Mouse (Mus musculus) hindbrain, embryonic 14.5 days (tissue): ENCODE measurements at regions not wholly inside any gene's neighbourhood (a gene's known extent, or its start where the extent isn't known, plus 50 kb on each side); places are given as distances from the start of the nearest gene placed in this dataset.
A peak's percentile ranks its signal among the peaks of the same experiment; 100 is the strongest.

Experiments used
- ATAC-seq: fragments of 200-750 bp; cut with Nextera tagmentation; 2 replicates; pipeline ENCODE4 v1.8.0; 2017; ENCODE audit warnings: moderate number of reproducible peaks, mild to moderate bottlenecking, moderate TSS enrichment, moderate library complexity; ENCODE audit not compliant: low FRiP score
- DNase-seq: peaks from one replicate; pipeline ENCODE4 v3.0.0-alpha.2; 2015; ENCODE audit warnings: low spot score
- H3K27ac ChIP-seq: fragments of 300-500 bp; sonication (generic); 2 replicates; pipeline ENCODE4 v1.5.1; 2014; ENCODE audit warnings: mild to moderate bottlenecking, moderate library complexity
- H3K27me3 ChIP-seq: fragments of 300-500 bp; sonication (generic); 2 replicates; pipeline ENCODE4 v1.6.1; 2014; ENCODE audit warnings: mild to moderate bottlenecking, low read length, mixed read lengths; ENCODE audit not compliant: control insufficient read depth, insufficient read depth
- H3K36me3 ChIP-seq: fragments of 300-500 bp; sonication (generic); replicated peaks from 2 replicates; pipeline ENCODE4 v1.6.1; 2014; ENCODE audit not compliant: control insufficient read depth, insufficient read depth
- H3K4me1 ChIP-seq: fragments of 300-500 bp; sonication (generic); replicated peaks from 2 replicates; pipeline ENCODE4 v1.6.1; 2014; ENCODE audit warnings: antibody characterized with exemption, low read length, mixed read lengths; ENCODE audit not compliant: control insufficient read depth, insufficient read depth
- H3K4me2 ChIP-seq: fragments of 300-500 bp; sonication (generic); replicated peaks from 2 replicates; pipeline ENCODE4 v1.6.1; 2014; ENCODE audit warnings: mild to moderate bottlenecking, moderate library complexity
- H3K4me3 ChIP-seq: fragments of 300-500 bp; sonication (generic); replicated peaks from 2 replicates; pipeline ENCODE4 v1.5.1; 2014; ENCODE audit warnings: mild to moderate bottlenecking, low read length
- H3K9ac ChIP-seq: fragments of 300-500 bp; sonication (generic); 2 replicates; pipeline ENCODE4 v1.6.1; 2014
- H3K9me3 ChIP-seq: fragments of 300-500 bp; sonication (generic); 2 replicates; pipeline ENCODE4 v1.6.1; 2016; ENCODE audit warnings: low read length; ENCODE audit not compliant: control insufficient read depth
- WGBS: fragments of 180-500 bp; shearing (Covaris S2); extraction: QIAGEN DNeasy Blood & Tissue Kit; methylation state at CpG from one replicate; pipeline ENCODE4 v1.1.7; 2014; 5-methylcytosine and 5-hydroxymethylcytosine counted together

DNA sequence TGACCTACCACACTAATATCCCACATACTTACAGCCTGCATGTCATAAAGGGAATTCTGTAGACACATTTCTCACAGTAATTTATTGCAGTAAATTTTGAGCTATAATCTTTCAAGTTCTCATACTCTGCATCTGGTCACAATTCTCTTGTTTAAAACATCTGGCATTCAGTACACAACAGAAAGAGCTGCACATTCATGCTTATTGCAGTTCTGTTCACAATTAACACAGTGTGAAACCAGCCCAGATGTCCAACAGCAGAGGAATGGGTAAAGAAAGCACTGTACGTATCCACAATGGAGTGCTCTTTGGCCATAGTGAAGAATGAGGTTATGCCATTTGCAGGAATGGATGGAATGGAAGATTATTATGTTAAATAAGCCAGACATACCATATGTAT is 72.5 kb upstream of the S1pr1 start:
- ATAC-seq = no peak

DNA sequence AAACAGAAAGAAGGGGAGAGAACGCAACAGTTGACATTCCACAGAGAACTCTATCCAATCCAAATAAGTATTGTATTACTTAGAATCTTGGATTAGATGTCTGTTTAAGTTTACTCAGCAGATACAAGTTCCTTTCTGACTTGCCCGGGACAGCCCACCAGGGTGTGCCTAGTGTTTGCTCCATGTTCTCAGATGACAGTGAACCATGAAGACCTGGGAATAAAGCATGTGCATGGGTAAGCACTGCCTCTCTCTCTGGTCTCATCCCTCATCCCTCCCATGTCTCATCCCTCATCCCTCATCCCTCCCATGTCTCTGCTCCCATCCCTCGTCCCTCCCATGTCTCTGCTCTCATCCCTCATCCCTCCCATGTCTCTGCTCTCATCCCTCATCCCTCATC is 73.7 kb upstream of the S1pr1 start:
- H3K27ac ChIP-seq = no peak overlapping the region
- 94% methylated on average over 3 of the region's 3 CpGs for WGBS
- H3K9me3 ChIP-seq = no peaks in the 10 kb centered on the region
- H3K4me1 ChIP-seq = no peaks in the 10 kb centered on the region
- no peak overlapping the region for H3K4me3 ChIP-seq
- no peaks in the 10 kb centered on the region for H3K36me3 ChIP-seq
- no peaks in the 10 kb centered on the region for H3K27me3 ChIP-seq
- no peak overlapping the region for H3K4me2 ChIP-seq
- no peak for ATAC-seq
- H3K9ac ChIP-seq = no peak overlapping the region
- DNase-seq = no peak

More for the DNA sequence above, 72.5 kb upstream of the S1pr1 start:
- no peak for DNase-seq
- WGBS = 81% methylated on average over 1 of the region's 1 CpGs
- no peak overlapping the region for H3K4me3 ChIP-seq
- H3K9me3 ChIP-seq = no peaks in the 10 kb centered on the region
- no peak overlapping the region for H3K27ac ChIP-seq
- H3K4me2 ChIP-seq = no peak overlapping the region
- H3K36me3 ChIP-seq = no peaks in the 10 kb centered on the region
- no peak overlapping the region for H3K9ac ChIP-seq
- H3K4me1 ChIP-seq = no peaks in the 10 kb centered on the region
- H3K27me3 ChIP-seq = no peaks in the 10 kb centered on the region

DNA sequence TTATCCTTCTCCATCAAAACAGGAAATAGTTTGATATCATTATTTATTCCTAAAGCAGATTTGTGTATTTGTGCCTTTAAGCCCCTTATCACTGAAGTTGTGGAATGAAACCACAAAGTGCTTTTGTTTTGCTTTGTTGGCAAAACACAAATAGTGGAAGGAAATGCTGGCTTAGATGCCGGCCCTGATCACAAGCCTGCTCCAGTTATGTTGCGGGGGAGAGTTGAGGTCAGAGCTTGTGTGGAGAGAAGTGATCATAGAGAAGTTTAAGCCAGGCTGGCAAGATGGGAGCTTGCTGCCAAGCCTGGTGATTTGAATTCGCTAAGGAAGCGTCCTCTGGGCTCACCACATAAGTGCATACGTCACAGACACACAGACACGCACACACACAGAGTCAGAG is 74.2 kb upstream of the S1pr1 start:
- H3K4me3 ChIP-seq = no peak overlapping the region
- no peak overlapping the region for H3K4me2 ChIP-seq
- ATAC-seq = no peak
- H3K27ac ChIP-seq = no peak overlapping the region
- WGBS = 83% methylated on average over 6 of the region's 6 CpGs
- no peak overlapping the region for H3K9ac ChIP-seq
- no peaks in the 10 kb centered on the region for H3K9me3 ChIP-seq
- no peaks in the 10 kb centered on the region for H3K27me3 ChIP-seq
- H3K36me3 ChIP-seq = no peaks in the 10 kb centered on the region
- DNase-seq = no peak
- no peaks in the 10 kb centered on the region for H3K4me1 ChIP-seq

DNA sequence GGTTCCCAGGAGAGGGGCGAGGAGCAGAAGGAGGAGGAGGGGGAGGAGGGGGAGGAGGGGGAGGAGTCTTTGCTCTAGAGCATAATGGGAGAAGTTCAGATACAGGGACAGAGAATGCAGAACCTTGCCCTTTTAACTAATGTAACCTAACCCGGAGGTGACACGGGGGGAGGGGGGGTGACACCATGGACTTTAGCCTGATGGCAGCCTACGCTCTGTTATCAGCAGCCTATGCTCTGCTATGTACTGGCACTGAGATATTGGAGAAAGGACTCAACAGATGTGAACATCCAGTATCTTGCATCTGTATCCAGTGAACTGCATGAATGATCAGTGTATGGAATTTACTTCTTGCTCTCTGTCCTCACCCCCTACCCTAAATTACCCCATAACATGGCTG is 77.7 kb upstream of the S1pr1 start:
- no peak overlapping the region for H3K9ac ChIP-seq
- 75% methylated on average over 4 of the region's 4 CpGs for WGBS
- no peak overlapping the region for H3K27ac ChIP-seq
- H3K36me3 ChIP-seq = no peaks in the 10 kb centered on the region
- no peak overlapping the region for H3K4me2 ChIP-seq
- H3K4me3 ChIP-seq = no peak overlapping the region
- no peaks in the 10 kb centered on the region for H3K9me3 ChIP-seq
- H3K27me3 ChIP-seq = no peaks in the 10 kb centered on the region
- ATAC-seq (no peak), DNase-seq (no peak)
- no peaks in the 10 kb centered on the region for H3K4me1 ChIP-seq

DNA sequence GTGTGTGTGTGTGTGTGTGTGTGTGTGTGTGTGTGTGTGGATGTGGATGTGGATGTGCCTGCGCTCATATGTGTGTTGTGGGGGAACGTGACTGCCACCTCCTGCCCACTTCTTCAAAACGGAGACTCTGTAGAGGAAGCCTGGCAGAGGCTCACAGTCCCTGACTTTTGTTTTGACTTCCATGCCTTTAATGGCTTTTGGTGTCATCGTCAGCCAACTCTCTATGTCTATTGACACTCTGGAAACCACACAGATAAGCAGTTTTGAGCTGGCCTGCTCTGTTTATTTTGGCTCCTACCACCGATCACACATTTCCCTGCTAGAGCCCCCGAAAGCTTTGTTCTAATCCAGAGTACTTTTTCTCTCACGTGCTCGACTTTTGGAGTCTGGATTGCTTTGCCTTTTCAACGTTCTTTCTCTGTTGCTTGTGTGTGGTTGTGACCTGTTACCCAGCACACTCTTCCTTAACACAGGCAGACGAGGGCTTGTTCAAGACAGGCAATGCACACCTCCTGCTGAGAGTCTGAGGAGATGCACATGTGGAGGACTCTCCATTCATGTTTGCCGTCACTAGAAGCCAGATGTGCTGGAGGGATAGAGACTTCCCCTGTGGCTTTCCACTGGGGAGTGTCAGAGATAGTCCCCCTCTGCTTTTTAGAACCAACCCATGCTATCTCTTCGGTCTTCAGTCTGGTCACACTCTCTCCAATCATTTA is 78.6 kb upstream of the S1pr1 start:
- no peaks in the 10 kb centered on the region for H3K4me1 ChIP-seq
- WGBS = 63% methylated on average over 12 of the region's 12 CpGs
- ATAC-seq = peak; percentile 73; the same call in 1 of the 2 replicates

DNA sequence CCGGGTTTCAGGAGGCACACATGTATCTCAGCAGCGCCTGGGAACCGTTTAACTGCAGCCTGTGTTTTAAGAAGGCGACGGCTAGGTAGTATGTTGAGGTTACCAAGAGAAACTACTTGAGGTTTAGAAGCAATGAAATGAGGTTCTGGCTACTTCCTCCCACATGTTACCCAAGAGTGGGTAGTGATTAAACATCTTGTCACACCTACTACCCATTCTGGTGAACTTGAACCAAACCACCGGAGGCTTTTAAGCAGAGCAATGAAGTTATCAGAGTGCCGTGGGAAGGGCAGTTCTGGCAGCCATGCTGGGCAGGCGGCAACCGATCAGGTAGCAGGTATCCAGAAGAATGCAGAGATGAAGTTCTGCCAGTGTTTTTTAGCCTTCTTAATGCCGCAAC is 84.5 kb upstream of the S1pr1 start:
- H3K9me3 ChIP-seq = no peaks in the 10 kb centered on the region
- no peak overlapping the region for H3K4me3 ChIP-seq

More for the DNA sequence above, 78.6 kb upstream of the S1pr1 start:
- Histone ChIP-seq H3K9ac (no peak overlapping the region), H3K27me3 (no peaks in the 10 kb centered on the region), H3K9me3 (no peaks in the 10 kb centered on the region), H3K27ac (no peak overlapping the region), H3K4me2 (no peak overlapping the region), H3K36me3 (no peaks in the 10 kb centered on the region), H3K4me3 (no peak overlapping the region)
- no peak for DNase-seq

DNA sequence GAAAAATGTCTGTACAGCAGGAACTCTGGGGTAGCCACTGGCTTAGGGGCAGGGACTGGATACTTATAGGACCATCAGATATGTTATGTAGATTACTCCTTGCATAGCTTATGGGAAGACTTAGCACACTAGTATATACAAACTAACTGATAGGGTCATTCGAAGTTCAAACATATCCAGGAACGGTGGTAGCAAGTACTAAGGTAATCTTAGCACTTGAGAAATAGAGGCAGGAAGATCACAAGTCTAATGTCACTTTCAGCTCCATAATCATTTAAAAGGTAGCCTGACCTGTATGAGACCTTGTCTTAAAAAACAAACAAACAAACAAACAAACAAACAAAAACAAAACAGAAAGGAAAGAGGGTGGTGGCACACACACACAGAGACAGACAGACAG is 85.1 kb upstream of the S1pr1 start:
- DNase-seq = no peak
- ATAC-seq = no peak
- H3K9me3 ChIP-seq = no peaks in the 10 kb centered on the region
- H3K4me1 ChIP-seq = no peaks in the 10 kb centered on the region
- H3K27me3 ChIP-seq = no peaks in the 10 kb centered on the region
- H3K4me2 ChIP-seq = no peak overlapping the region
- no peak overlapping the region for H3K4me3 ChIP-seq
- H3K27ac ChIP-seq = no peak overlapping the region
- 87% methylated on average over 2 of the region's 2 CpGs for WGBS
- H3K36me3 ChIP-seq = no peaks in the 10 kb centered on the region
- no peak overlapping the region for H3K9ac ChIP-seq

More for the DNA sequence above, 84.5 kb upstream of the S1pr1 start:
- H3K4me1 ChIP-seq = no peaks in the 10 kb centered on the region
- WGBS = 94% methylated on average over 10 of the region's 10 CpGs
- no peak overlapping the region for H3K4me2 ChIP-seq
- no peak overlapping the region for H3K27ac ChIP-seq
- H3K36me3 ChIP-seq = no peaks in the 10 kb centered on the region
- no peaks in the 10 kb centered on the region for H3K27me3 ChIP-seq
- ATAC-seq = no peak
- no peak for DNase-seq
- H3K9ac ChIP-seq = no peak overlapping the region

DNA sequence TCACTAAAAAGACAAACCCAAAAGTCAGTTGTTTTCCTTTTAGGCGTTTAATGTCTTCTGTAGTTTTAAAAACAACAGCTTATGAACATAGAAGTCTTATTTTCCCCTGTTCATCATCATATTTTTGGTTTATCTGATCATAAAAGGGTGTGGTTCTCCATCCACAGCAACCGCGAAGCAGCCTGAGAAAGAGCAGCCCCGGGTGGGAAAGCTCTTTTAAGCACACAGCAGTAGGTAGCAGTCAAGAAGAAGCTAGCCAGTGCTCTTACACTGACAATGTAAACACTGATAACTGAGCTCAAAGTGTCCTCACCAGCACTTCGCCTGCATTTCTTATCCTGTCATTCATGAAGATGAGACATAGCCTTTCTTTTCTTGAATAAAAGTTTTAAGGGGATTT is 86.0 kb upstream of the S1pr1 start:
- H3K4me3 ChIP-seq = no peak overlapping the region

DNA sequence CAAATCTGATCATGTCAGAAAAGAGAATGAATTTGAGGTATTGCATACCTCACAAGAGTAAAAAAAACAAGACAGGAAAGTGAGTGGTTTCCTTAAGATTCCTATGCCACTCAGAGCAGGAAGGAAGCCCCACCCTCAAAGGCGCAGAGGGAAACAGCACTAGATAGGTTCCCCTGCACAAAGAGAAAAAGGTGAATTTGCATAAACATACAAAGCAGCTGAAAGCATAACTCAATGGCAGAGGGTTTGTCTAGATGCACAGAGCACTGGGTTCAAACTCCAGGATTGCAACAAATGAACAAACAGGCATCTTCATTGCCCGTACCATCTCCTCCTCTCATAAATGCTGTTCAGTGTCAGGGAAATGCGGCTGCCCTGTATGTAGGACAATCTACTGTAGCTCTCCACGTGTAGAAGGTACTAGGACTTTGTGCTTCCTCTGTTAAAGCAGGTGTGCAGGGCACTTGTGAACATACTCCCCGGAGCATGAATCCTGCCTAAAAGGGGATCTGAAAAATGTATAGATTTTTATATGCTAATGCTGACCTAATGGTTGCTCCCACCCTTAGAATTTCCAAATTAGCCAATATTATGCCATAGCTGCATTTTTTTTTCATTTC is 85.9 kb upstream of the Dph5 start:
- DNase-seq (no peak), ATAC-seq (no peak)
- Histone ChIP-seq H3K4me1 (no peaks in the 10 kb centered on the region), H3K4me2 (no peak overlapping the region), H3K27me3 (no peaks in the 10 kb centered on the region), H3K36me3 (no peaks in the 10 kb centered on the region), H3K4me3 (no peak overlapping the region), H3K9ac (no peak overlapping the region), H3K9me3 (no peaks in the 10 kb centered on the region), H3K27ac (no peak overlapping the region)
- WGBS = 88% methylated on average over 5 of the region's 5 CpGs

More for the DNA sequence above, 86.0 kb upstream of the S1pr1 start:
- Histone ChIP-seq H3K27me3 (no peaks in the 10 kb centered on the region), H3K4me1 (no peaks in the 10 kb centered on the region), H3K36me3 (no peaks in the 10 kb centered on the region), H3K9ac (no peak overlapping the region), H3K27ac (no peak overlapping the region), H3K9me3 (no peaks in the 10 kb centered on the region), H3K4me2 (no peak overlapping the region)
- ATAC-seq (no peak), DNase-seq (no peak)
- WGBS = 46% methylated on average over 5 of the region's 5 CpGs
